Mouse (Mus musculus) liver, embryonic 11.5 days (tissue): ENCODE measurements around the gene Ksr1. TPM values are rescaled to one million over a fixed set of nuclear protein-coding genes. Genes with fewer than 3 reads are reported as not detected.
A peak's percentile ranks its signal among the peaks of the same experiment; 100 is the strongest.

Experiments
- ATAC-seq: fragments of 200-750 bp; cut with Nextera tagmentation; replicated peaks from 2 replicates; pipeline ENCODE4 v1.8.0; 2017; ENCODE audit warnings: moderate number of reproducible peaks, mild to moderate bottlenecking, moderate TSS enrichment, moderate library complexity; ENCODE audit not compliant: low FRiP score
- DNase-seq: peaks from one replicate; pipeline ENCODE4 v3.0.0-alpha.2; 2017; ENCODE audit warnings: low spot score
- H3K27ac ChIP-seq: fragments of 300-500 bp; sonication (generic); 2 replicates; pipeline ENCODE4 v1.5.1; 2014; ENCODE audit warnings: mild to moderate bottlenecking, low read depth, low read length, control low read depth
- H3K27me3 ChIP-seq: fragments of 300-500 bp; sonication (generic); replicated peaks from 2 replicates; pipeline ENCODE4 v1.6.1; 2014; ENCODE audit warnings: low read length, mixed read lengths; ENCODE audit not compliant: control insufficient read depth, insufficient read depth
- H3K36me3 ChIP-seq: fragments of 300-500 bp; sonication (generic); 2 replicates; pipeline ENCODE4 v1.6.1; 2014; ENCODE audit warnings: mild to moderate bottlenecking, low read length, moderate library complexity, mixed read lengths; ENCODE audit not compliant: control insufficient read depth, insufficient read depth
- H3K4me1 ChIP-seq: fragments of 300-500 bp; sonication (generic); replicated peaks from 2 replicates; pipeline ENCODE4 v1.6.1; 2014; ENCODE audit warnings: low read length, mixed read lengths; ENCODE audit not compliant: control insufficient read depth, insufficient read depth
- H3K4me2 ChIP-seq: fragments of 300-500 bp; sonication (generic); 2 replicates; pipeline ENCODE4 v1.6.1; 2014; ENCODE audit warnings: mild to moderate bottlenecking, control low read depth, moderate library complexity
- H3K4me3 ChIP-seq: fragments of 300-500 bp; sonication (generic); 2 replicates; pipeline ENCODE4 v1.5.1; 2014; ENCODE audit warnings: low read depth, low read length, control low read depth
- H3K9ac ChIP-seq: fragments of 300-500 bp; sonication (generic); 2 replicates; pipeline ENCODE4 v1.6.1; 2014; ENCODE audit warnings: low read depth, low read length, control low read depth
- H3K9me3 ChIP-seq: fragments of 300-500 bp; sonication (generic); 2 replicates; pipeline ENCODE4 v1.6.1; 2016; ENCODE audit warnings: low read length, inconsistent platforms, mixed read lengths; ENCODE audit not compliant: control insufficient read depth
- WGBS: fragments of 180-500 bp; shearing (Covaris S2); extraction: QIAGEN DNeasy Blood & Tissue Kit; methylation state at CpG from one replicate; pipeline ENCODE4 v1.1.7; 2014; 5-methylcytosine and 5-hydroxymethylcytosine counted together
- polyA plus RNA-seq: library from polyadenylated mRNA; unstranded; fragments of >200 nt; fragmentation: Nextera tagmentation; extraction: Ambion mirVana; gene quantifications from 2 replicates; pipeline ENCODE4 v1.2.1, GENCODE M21; 2014

Ksr1 gene
- polyA plus RNA-seq: 4.1 and 5.0 TPM in 2 replicates

DNA sequence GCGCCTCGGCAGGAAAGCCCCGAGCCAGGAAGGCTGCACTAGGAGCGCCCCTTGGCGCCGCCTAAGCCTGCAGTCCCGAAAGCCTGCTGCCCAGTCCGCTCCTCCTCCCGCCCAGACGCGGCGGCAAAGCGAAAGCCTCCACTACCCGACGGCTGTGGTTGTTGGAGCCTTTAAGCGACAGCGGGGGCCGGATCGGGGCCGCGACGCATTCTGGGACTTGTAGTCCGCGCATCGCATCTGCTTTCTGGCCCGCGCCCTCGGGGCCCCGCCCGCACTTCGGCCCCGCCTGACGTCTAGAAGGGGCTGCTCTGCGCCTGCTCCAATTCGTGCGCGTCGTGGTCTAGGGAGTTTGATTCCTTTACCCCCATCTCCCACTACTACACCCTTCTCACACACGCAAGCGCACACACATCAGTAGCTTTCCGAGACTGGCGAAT lies at the start of gene Ksr1:
Ksr1 (minus strand) TSS at position 77 of the 437 bp plus-strand sequence.
- ATAC-seq: peak; percentile 95
- H3K9me3 ChIP-seq: no peaks in the 10 kb centered on the region

DNA sequence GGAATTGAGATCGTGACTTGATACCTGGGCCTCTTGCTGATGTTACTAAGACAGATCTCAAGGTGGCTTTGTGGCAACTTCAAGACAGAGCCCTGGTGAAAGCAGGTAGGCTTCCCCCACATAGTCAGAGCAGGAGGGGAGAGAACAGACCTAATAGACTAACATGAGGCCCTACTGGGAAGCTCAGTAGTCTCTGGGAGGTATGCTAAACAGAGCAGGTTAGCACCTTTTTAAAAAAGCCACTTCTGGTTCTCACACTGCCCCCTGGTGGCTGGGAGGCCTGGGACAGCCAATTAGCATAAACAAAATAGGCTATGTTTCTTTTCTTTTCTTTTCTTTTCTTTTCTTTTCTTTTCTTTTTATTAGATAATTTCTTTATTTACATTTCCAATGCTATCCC lies 46.0 kb upstream of the Ksr1 start:
- no peak overlapping the region for H3K27ac ChIP-seq
- DNase-seq: no peak
- no peak for ATAC-seq
- H3K9ac ChIP-seq: no peak overlapping the region
- no peaks in the 10 kb centered on the region for H3K9me3 ChIP-seq
- H3K4me1 ChIP-seq: peaks cover 4% of the 10 kb centered on the region; the same call in 1 of the 2 replicates
- H3K4me2 ChIP-seq: no peak overlapping the region
- 81% methylated on average over 1 of the region's 1 CpGs for WGBS
- no peak overlapping the region for H3K4me3 ChIP-seq
- no peaks in the 10 kb centered on the region for H3K27me3 ChIP-seq
- H3K36me3 ChIP-seq: no peaks in the 10 kb centered on the region

More for the DNA sequence above, at the start of gene Ksr1:
- Histone ChIP-seq H3K4me1 (peaks cover 21% of the 10 kb centered on the region), H3K4me2 (peak within 1 kb of the TSS; percentile 82), H3K9ac (peak within 1 kb of the TSS; percentile 82), H3K27me3 (no peaks in the 10 kb centered on the region), H3K27ac (peak within 1 kb of the TSS; percentile 49), H3K4me3 (peak within 1 kb of the TSS; percentile 74), H3K36me3 (no peaks in the 10 kb centered on the region)
- DNase-seq: peak; percentile 92
- WGBS: 2% methylated on average over 42 of the region's 42 CpGs

DNA sequence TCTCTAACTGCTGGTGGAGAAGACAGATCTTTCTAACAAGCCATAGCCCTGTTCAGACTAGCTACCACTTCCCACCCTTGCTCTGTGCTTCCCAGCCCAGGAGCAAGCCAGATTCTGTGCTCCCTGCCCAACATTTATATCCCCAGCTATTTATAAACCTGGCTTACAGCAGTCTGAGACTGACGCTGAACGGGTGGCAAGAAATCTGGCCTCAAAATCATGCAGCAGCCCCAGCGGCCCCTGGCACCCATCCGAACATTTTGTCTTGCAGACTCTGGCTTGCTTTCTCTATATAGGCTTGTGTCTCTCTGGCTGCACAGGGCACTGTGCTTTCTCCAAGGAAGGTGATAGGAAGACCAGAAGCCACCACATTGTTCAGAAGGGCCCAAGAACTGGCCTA lies 45.0 kb upstream of the Ksr1 start:
- no peak overlapping the region for H3K27ac ChIP-seq
- ATAC-seq: no peak
- no peaks in the 10 kb centered on the region for H3K9me3 ChIP-seq
- no peak overlapping the region for H3K4me3 ChIP-seq
- WGBS: 76% methylated on average over 4 of the region's 4 CpGs
- H3K4me1 ChIP-seq: peaks cover 2% of the 10 kb centered on the region; the same call in 1 of the 2 replicates
- no peak overlapping the region for H3K9ac ChIP-seq
- H3K36me3 ChIP-seq: no peaks in the 10 kb centered on the region
- H3K4me2 ChIP-seq: no peak overlapping the region
- DNase-seq: no peak
- H3K27me3 ChIP-seq: no peaks in the 10 kb centered on the region

DNA sequence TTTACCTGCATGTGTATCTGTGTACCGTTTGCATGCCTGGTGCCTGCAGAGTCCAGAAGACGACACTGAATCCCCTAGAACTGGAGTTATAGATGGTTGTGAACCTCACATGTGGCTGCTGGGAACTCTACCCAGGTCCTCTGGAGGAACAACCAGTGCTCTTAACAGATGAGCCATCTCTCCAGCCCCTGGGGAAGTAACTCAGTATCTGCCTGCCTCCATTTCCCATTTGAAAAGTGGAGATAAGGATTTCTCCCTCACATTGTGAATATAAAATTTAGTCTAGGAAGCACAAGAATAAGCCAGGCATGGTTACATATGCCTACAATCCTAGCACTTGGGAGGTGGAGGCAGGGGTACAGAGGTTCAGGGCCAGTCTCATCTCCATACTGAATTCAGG lies 44.0 kb upstream of the Ksr1 start:
- Histone ChIP-seq H3K36me3 (no peaks in the 10 kb centered on the region), H3K9ac (no peak overlapping the region), H3K9me3 (no peaks in the 10 kb centered on the region), H3K4me1 (peaks cover 2% of the 10 kb centered on the region; the same call in 1 of the 2 replicates), H3K4me2 (no peak overlapping the region), H3K4me3 (no peak overlapping the region), H3K27ac (no peak overlapping the region), H3K27me3 (no peaks in the 10 kb centered on the region)
- no peak for DNase-seq
- WGBS: 78% methylated on average over 2 of the region's 2 CpGs
- ATAC-seq: no peak

DNA sequence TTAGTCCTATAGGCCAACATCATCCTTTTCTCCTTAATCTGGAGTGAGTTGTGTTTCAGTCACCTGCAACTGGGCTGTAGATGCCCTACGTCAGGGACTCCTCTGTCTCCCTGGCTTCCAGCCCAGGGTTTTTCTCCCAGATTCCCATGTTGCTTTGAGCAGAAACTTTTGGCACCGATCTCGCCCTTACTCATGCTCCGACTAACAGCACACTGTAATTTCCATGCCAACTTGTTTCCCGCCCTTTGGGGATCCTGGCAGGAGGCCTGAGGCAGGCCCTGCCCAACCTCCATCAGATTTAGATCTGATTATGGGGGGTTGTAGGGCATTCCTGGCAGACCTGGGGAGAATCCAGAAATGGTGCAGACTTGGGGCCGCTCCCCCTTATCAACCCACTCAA lies 42.0 kb upstream of the Ksr1 start:
- H3K27ac ChIP-seq: no peak overlapping the region
- H3K4me3 ChIP-seq: no peak overlapping the region
- H3K4me2 ChIP-seq: no peak overlapping the region
- no peak overlapping the region for H3K9ac ChIP-seq
- WGBS: 84% methylated on average over 6 of the region's 6 CpGs
- H3K4me1 ChIP-seq: peaks cover 2% of the 10 kb centered on the region; the same call in 1 of the 2 replicates
- ATAC-seq (no peak), DNase-seq (no peak)
- H3K27me3 ChIP-seq: no peaks in the 10 kb centered on the region
- H3K36me3 ChIP-seq: no peaks in the 10 kb centered on the region
- no peaks in the 10 kb centered on the region for H3K9me3 ChIP-seq

DNA sequence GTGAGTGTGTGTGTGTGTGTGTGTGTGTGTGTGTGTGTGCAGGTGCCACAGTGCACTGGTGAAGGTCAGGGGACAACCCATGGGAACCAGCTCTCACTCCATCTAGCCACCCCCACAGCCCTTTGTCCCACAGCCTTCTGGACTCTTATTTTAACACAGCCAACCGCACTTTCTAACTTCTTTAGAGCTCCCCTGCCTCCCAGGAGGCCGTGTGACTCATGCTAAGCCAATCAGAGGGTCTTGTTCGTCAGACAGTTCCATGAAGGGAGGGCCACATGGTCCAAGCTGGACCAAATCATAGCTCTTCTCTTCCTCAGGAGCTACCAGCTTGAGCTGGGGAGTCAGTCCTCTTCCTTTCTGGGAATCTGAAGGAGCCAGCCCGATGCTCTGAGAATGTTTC lies 41.1 kb upstream of the Ksr1 start:
- 70% methylated on average over 4 of the region's 4 CpGs for WGBS

GRCm38 (mm10) chr11:79185683-79186082 lies 39.5 kb upstream of the Ksr1 start:
- ATAC-seq (no peak), DNase-seq (no peak)
- Histone ChIP-seq H3K27me3 (no peaks in the 10 kb centered on the region), H3K9ac (no peak overlapping the region), H3K4me1 (peaks cover 2% of the 10 kb centered on the region; the same call in 1 of the 2 replicates), H3K4me3 (no peak overlapping the region), H3K36me3 (no peaks in the 10 kb centered on the region), H3K9me3 (no peaks in the 10 kb centered on the region), H3K27ac (no peak overlapping the region), H3K4me2 (no peak overlapping the region)
- 75% methylated on average over 6 of the region's 6 CpGs for WGBS

More for the DNA sequence above, 41.1 kb upstream of the Ksr1 start:
- H3K9me3 ChIP-seq: no peaks in the 10 kb centered on the region
- no peaks in the 10 kb centered on the region for H3K36me3 ChIP-seq
- ATAC-seq: no peak
- peaks cover 2% of the 10 kb centered on the region; the same call in 1 of the 2 replicates for H3K4me1 ChIP-seq
- no peaks in the 10 kb centered on the region for H3K27me3 ChIP-seq
- no peak overlapping the region for H3K4me3 ChIP-seq
- H3K4me2 ChIP-seq: no peak overlapping the region
- H3K9ac ChIP-seq: no peak overlapping the region
- DNase-seq: no peak
- no peak overlapping the region for H3K27ac ChIP-seq

- no peak overlapping the region for H3K4me3 ChIP-seq
- ATAC-seq (no peak), DNase-seq (no peak)
- no peak overlapping the region for H3K4me2 ChIP-seq
- peaks cover 2% of the 10 kb centered on the region; the same call in 1 of the 2 replicates for H3K4me1 ChIP-seq
- H3K27ac ChIP-seq: no peak overlapping the region
- WGBS: 80% methylated on average over 3 of the region's 3 CpGs
- H3K9ac ChIP-seq: no peak overlapping the region
- H3K27me3 ChIP-seq: no peaks in the 10 kb centered on the region
- H3K9me3 ChIP-seq: no peaks in the 10 kb centered on the region
- H3K36me3 ChIP-seq: no peaks in the 10 kb centered on the region
Measured at GRCm38 (mm10) chr11:79184126-79184888, 38.1 kb upstream of the Ksr1 start.

- ATAC-seq (no peak), DNase-seq (no peak)
- no peaks in the 10 kb centered on the region for H3K36me3 ChIP-seq
- H3K27me3 ChIP-seq: no peaks in the 10 kb centered on the region
- H3K4me2 ChIP-seq: no peak overlapping the region
- H3K27ac ChIP-seq: no peak overlapping the region
- no peak overlapping the region for H3K9ac ChIP-seq
- no peak overlapping the region for H3K4me3 ChIP-seq
- WGBS: 78% methylated on average over 6 of the region's 6 CpGs
- H3K4me1 ChIP-seq: no peaks in the 10 kb centered on the region
- H3K9me3 ChIP-seq: no peaks in the 10 kb centered on the region
Measured at GRCm38 (mm10) chr11:79183400-79183799, 37.2 kb upstream of the Ksr1 start.
